Mouse (Mus musculus) thymus, postnatal 25 days (tissue): ENCODE results near the gene Vmn1r143.
"Not testable (repeated sequence)": the region's sequence is repeated elsewhere in the genome, so short reads cannot be mapped to it uniquely, and the experiment has no call there.

Source experiments
- DNase-seq: peaks from one replicate; pipeline ENCODE4 v3.0.0; 2022

Gene Vmn1r143

DNA sequence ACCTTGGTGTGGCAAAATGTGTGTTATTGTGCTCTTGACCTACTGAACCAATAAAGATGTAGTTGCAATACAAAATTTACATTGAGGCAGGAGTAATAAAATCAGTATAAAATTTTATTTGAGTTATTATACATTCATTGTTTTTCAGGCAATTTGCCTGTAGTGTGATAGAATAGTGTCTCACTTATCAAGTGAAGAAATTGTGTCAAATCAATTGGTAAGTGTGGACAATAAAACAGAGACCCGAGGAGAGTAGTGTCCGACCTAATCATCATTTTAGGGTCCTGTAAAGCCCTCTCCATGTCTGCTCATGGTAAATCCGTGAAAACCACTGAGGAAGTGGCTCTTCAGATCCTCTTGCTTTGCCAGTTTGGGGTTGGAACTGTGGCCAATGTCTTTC, at the start of gene Vmn1r143:
Vmn1r143 (plus strand) TSS at position 301 of the 400 bp plus-strand sequence.
- not testable (repeated sequence) for DNase-seq

DNA sequence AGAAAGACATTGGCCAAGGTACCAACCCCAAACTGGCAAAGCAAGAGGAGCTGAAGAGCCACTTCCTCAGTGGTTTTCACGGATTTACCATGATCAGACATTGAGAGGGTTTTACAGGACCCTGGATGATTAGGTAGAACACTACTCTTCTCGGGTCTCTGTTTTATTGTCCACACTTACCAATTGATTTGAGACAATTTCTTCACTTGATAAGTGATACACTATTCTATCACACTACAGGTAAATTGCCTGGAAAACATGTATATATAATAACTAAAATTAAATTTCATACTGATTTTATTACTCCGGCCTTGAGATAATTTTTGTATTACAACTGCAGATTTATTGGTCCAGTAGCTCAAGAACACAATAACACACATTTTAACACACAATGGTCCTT, 25.2 kb upstream of the Vmn1r143 start, which contains the start of gene Vmn1r142:
Vmn1r142 (minus strand) TSS at position 101 of the 400 bp plus-strand sequence.
- not testable (repeated sequence) for DNase-seq

DNA sequence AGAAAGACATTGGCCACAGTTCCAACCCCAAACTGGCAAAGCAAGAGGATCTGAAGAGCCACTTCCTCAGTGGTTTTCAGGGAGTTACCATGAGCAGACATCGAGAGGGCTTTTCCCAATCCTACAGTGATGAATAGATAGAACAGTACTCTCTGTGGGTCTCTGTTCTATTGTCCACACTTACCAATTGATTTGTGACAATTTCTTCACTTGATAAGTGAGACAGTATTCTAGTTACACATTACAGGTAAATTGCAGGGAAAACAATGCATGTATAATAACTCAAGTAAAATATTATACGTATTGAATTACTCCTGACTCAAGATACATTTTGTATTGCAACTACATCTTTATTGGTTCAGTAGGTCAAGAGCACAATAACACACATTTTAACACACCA, 12.0 kb downstream of the Vmn1r143 start, which contains the start of gene Gm8653:
Gm8653 (minus strand) TSS at position 101 of the 400 bp plus-strand sequence.
- not testable (repeated sequence) for DNase-seq

DNA sequence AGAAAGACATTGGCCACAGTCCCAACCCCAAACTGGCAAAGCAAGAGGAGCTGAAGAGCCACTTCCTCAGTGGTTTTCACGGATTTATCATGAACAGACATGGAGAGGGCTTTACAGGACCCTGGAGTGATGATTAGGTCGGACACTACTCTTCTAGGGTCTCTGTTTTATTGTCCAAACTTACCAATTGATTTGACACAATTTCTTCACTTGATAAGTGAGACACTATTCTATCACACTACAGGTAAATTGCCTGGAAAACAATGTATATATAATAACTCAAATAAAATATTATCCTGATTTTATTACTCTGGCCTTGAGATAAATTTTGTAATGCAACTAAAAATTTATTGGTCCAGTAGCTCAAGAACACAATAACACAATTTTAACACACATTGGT, 40.2 kb downstream of the Vmn1r143 start, which contains the start of gene Gm8453:
Gm8453 (minus strand) TSS at position 101 of the 400 bp plus-strand sequence.
- not testable (repeated sequence) for DNase-seq
